Mouse (Mus musculus) hindlimb bud, embryonic 11.5 days (tissue): Measurements from ENCODE around the gene Vmn1r85.

ENCODE experiments used
- DNase-seq: peaks from one replicate; pipeline ENCODE4 v3.0.0-alpha.2; 2012; ENCODE audit warnings: low read depth, low spot score; ENCODE audit errors: extremely low spot score

Gene Vmn1r85

GRCm38 (mm10) chr7:13038621-13039169, 56.3 kb downstream of the Vmn1r85 start:
- DNase-seq, result no peak

GRCm38 (mm10) chr7:13037901-13038555, 56.9 kb downstream of the Vmn1r85 start, which contains the start of gene Ube2m:
TSS of gene Ube2m (minus strand) at chr7:13038275.
- peak; percentile 99 for DNase-seq

GRCm38 (mm10) chr7:13037366-13037765, 57.6 kb downstream of the Vmn1r85 start:
- DNase-seq, result no peak

- no peak for DNase-seq
Observed at GRCm38 (mm10) chr7:13036806-13037205, 58.2 kb downstream of the Vmn1r85 start.

GRCm38 (mm10) chr7:13035211-13035855, 59.6 kb downstream of the Vmn1r85 start:
- DNase-seq, result no peak

GRCm38 (mm10) chr7:13034148-13034977, 60.6 kb downstream of the Vmn1r85 start, which contains the start of gene Chmp2a:
TSS of gene Chmp2a (minus strand) at chr7:13034807.
- peak; percentile 82 for DNase-seq

GRCm38 (mm10) chr7:13033451-13034147, 61.4 kb downstream of the Vmn1r85 start:
- no peak for DNase-seq
